11 mouse cellular contexts compared by ENCODE assay signal in the genomic region with DNA sequence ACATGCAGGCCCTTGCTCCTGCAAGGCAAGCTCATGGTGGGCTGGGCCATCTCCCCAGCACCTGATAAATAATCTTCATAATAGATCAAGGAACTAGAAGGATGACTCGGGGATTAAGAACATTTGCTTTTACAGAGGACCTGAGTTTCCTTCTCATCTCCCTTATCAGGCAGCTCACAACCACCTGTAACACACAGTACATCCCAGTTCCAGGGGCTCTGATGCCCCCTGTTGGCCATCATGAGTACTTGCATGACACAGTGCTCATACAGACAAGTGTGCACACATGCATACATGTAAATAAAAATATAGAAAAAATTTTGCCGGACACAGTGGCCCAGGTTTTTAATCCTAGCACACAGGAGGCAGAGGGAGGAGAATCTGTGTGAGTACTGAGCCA. TPM values are rescaled to one million over a fixed set of nuclear protein-coding genes. Genes with fewer than 3 reads are reported as not detected.
A peak's percentile ranks its signal among the peaks of the same experiment; 100 is the strongest.
DNase-seq lines count a peak whose midpoint lies in the region; ATAC-seq lines count a peak whose summit lies in the region.
"Had no signal": no experiment of that assay in that cellular context is flagged by ENCODE, and none has a peak within 500 bp of the region (broad histone marks: within the 10 kb centered on the region; RNA-seq: fewer than 3 reads in every experiment).

No protein-coding gene starts in this region.

- no peaks in the 10 kb centered on the region for H3K4me1 ChIP-seq in midbrain, embryonic 11.5 days (ENCODE audit: control insufficient read depth, insufficient read depth, low read length)
- no peaks in the 10 kb centered on the region for H3K4me1 ChIP-seq in midbrain, embryonic 15.5 days
- no peaks in the 10 kb centered on the region for H3K4me1 ChIP-seq in hindbrain, embryonic 16.5 days (ENCODE audit: control insufficient read depth, insufficient read depth, low read depth, low read length)
- H3K4me1 ChIP-seq: neural tube, embryonic 15.5 days had no signal

- no peak for ATAC-seq in midbrain, embryonic 11.5 days (ENCODE audit: low FRiP score)
- no peak for ATAC-seq in midbrain, embryonic 15.5 days (replicated peaks)
- ATAC-seq in erythroblast, adult 5-6 weeks (replicated peaks; ENCODE audit: low FRiP score, poor library complexity, severe bottlenecking), result peak; percentile 65; the same call in 1 of the 2 replicates
- ATAC-seq in hindbrain, embryonic 16.5 days, result no peak

- no peak overlapping the region for H3K27ac ChIP-seq in midbrain, embryonic 11.5 days (ENCODE audit: low read depth, low read length)
- no peak overlapping the region for H3K27ac ChIP-seq in midbrain, embryonic 15.5 days
- no peak overlapping the region for H3K27ac ChIP-seq in hindbrain, embryonic 16.5 days (ENCODE audit: low read depth, low read length)
- H3K27ac ChIP-seq: neural tube, embryonic 15.5 days had no signal

- DNase-seq in cerebellum, postnatal 10 days, result peak; percentile 52 to 62
- DNase-seq in cerebellum, postnatal 4 days (ENCODE audit: low spot score in 2 of 2), result no peak
- DNase-seq in midbrain, embryonic 11.5 days (ENCODE audit: low spot score, missing footprints), result peak; percentile 76
- DNase-seq in thymus, postnatal 14 days, result peak; percentile 65
- no peak for DNase-seq in kidney, adult 8-10 months
- DNase-seq: lung, adult 18-20 months had no signal

- H3K4me2 ChIP-seq in midbrain, embryonic 11.5 days, result no peak overlapping the region
- no peak overlapping the region for H3K4me2 ChIP-seq in midbrain, embryonic 15.5 days
- H3K4me2 ChIP-seq in hindbrain, embryonic 16.5 days (ENCODE audit: low read length), result no peak overlapping the region
- H3K4me2 ChIP-seq: neural tube, embryonic 15.5 days had no signal

- H3K4me3 ChIP-seq in midbrain, embryonic 11.5 days (ENCODE audit: low read depth, low read length), result no peak overlapping the region
- no peak overlapping the region for H3K4me3 ChIP-seq in midbrain, embryonic 15.5 days
- no peak overlapping the region for H3K4me3 ChIP-seq in hindbrain, embryonic 16.5 days (ENCODE audit: low read length)
- H3K4me3 ChIP-seq: erythroblast, embryonic 14.5 days; neural tube, embryonic 15.5 days had no signal

- WGBS in midbrain, embryonic 11.5 days, result 87% methylated on average over 2 of the region's 2 CpGs
- WGBS in midbrain, embryonic 15.5 days, result 91% methylated on average over 2 of the region's 2 CpGs
- WGBS in hindbrain, embryonic 16.5 days, result 96% methylated on average over 2 of the region's 2 CpGs

- H3K36me3 ChIP-seq in midbrain, embryonic 11.5 days (ENCODE audit: control insufficient read depth, insufficient read depth, low read length), result no peaks in the 10 kb centered on the region
- H3K36me3 ChIP-seq in midbrain, embryonic 15.5 days (replicated peaks), result no peaks in the 10 kb centered on the region
- H3K36me3 ChIP-seq in hindbrain, embryonic 16.5 days (ENCODE audit: control insufficient read depth, insufficient read depth, low read length), result no peaks in the 10 kb centered on the region
- H3K36me3 ChIP-seq: neural tube, embryonic 15.5 days had no signal

- no peaks in the 10 kb centered on the region for H3K27me3 ChIP-seq in midbrain, embryonic 11.5 days (ENCODE audit: control insufficient read depth, insufficient read depth, low read length)
- no peaks in the 10 kb centered on the region for H3K27me3 ChIP-seq in midbrain, embryonic 15.5 days (replicated peaks)
- H3K27me3 ChIP-seq in hindbrain, embryonic 16.5 days (replicated peaks; ENCODE audit: control insufficient read depth, insufficient read depth, low read length), result no peaks in the 10 kb centered on the region
- H3K27me3 ChIP-seq: neural tube, embryonic 15.5 days had no signal

- no peak overlapping the region for H3K9ac ChIP-seq in midbrain, embryonic 11.5 days (ENCODE audit: low read length)
- H3K9ac ChIP-seq in midbrain, embryonic 15.5 days, result no peak overlapping the region
- H3K9ac ChIP-seq in hindbrain, embryonic 16.5 days (ENCODE audit: low read depth, low read length), result no peak overlapping the region
- H3K9ac ChIP-seq: neural tube, embryonic 15.5 days had no signal

- no peaks in the 10 kb centered on the region for H3K9me3 ChIP-seq in midbrain, embryonic 11.5 days (ENCODE audit: control insufficient read depth, low read length)
- H3K9me3 ChIP-seq in midbrain, embryonic 15.5 days, result no peaks in the 10 kb centered on the region
- peaks cover 3% of the 10 kb centered on the region; the same call in 1 of the 2 replicates for H3K9me3 ChIP-seq in hindbrain, embryonic 16.5 days (ENCODE audit: control insufficient read depth, low read length)
- H3K9me3 ChIP-seq: neural tube, embryonic 15.5 days had no signal

RNA-seq across cellular contexts. Expression of gene Gtf2ird1, which starts 17.4 kb away (rescaled TPM):
- 86.5 and 88.1 TPM in 2 replicates for polyA plus RNA-seq in midbrain, embryonic 11.5 days (2014; fragmentation: Nextera tagmentation; extraction: Ambion mirVana)
- polyA plus RNA-seq in midbrain, embryonic 15.5 days (2015; fragmentation: Nextera tagmentation; extraction: Ambion mirVana), result 89.0 and 90.2 TPM in 2 replicates
- 3.3 and 29.0 TPM in 2 replicates for total RNA-seq in erythroblast, adult 5-6 weeks (2015; ENCODE audit: low replicate concordance)
- total RNA-seq in erythroblast, adult 5-6 weeks (2017; ENCODE audit: low replicate concordance), result 2.2 TPM in 2 replicates
- 49.3 and 67.3 TPM in 2 replicates for polyA plus RNA-seq in hindbrain, embryonic 16.5 days (2015; fragmentation: Nextera tagmentation; extraction: Ambion mirVana)

Comparison
In these comparisons a context has a peak if more than half of its experiments do, and no peak if none do; other contexts are left out.
1. DNase-seq: peak in cerebellum, postnatal 10 days (2 of 2), midbrain, embryonic 11.5 days (single experiment) and thymus, postnatal 14 days (single experiment); none in cerebellum, postnatal 4 days (0 of 2) and kidney, adult 8-10 months (0 of 2).